ENCODE assay signal across 9 mouse cellular contexts in the genomic region with DNA sequence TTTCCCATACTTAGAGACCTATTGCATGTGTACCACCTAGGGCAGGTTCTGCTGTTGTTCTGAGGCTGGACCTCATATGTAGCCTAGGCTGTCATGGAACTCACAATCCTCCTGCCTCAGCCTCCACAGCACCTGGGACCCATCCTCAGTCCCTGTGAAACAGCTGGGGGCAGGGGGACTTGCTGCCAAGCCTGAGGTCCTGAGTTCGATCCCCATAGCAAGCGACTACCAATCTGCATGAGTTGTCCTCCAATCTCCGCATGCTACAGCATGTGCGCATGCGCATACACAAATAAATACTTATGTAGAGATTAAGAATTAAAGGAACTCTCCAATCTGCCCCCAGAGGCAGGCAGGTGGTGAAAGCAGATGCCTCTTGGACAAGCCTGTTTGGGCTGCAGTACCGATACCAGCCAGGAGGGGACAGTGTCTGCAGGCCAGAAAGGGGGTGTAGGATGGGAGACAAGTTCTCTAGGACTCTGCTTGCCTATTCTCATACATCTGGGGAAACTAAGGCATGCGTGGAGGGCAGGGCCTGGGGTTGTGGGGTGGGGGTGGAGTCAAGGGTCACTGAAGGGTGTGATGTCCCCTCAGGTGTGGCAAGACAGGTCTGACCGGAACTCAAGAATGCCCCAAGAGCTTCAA. TPM values are rescaled to one million over a fixed set of nuclear protein-coding genes. Genes with fewer than 3 reads are reported as not detected.
A peak's percentile ranks its signal among the peaks of the same experiment; 100 is the strongest.
DNase-seq lines count a peak whose midpoint lies in the region; ATAC-seq and TF ChIP-seq lines count a peak whose summit lies in the region.
"Had no signal": no experiment of that assay in that cellular context is flagged by ENCODE, and none has a peak within 500 bp of the region (broad histone marks: within the 10 kb centered on the region; RNA-seq: fewer than 3 reads in every experiment).

No protein-coding gene starts in this region.

- H3K36me3 ChIP-seq in hindbrain, embryonic 11.5 days (ENCODE audit: control insufficient read depth, insufficient read depth, low read length): no peaks in the 10 kb centered on the region
- H3K36me3 ChIP-seq in hindbrain, embryonic 16.5 days (ENCODE audit: control insufficient read depth, insufficient read depth, low read length): no peaks in the 10 kb centered on the region
- H3K36me3 ChIP-seq: embryonic facial prominence, embryonic 15.5 days had no signal

- no peak overlapping the region for H3K9ac ChIP-seq in hindbrain, embryonic 11.5 days (ENCODE audit: low read depth, low read length)
- no peak overlapping the region for H3K9ac ChIP-seq in hindbrain, embryonic 16.5 days (ENCODE audit: low read depth, low read length)
- H3K9ac ChIP-seq: embryonic facial prominence, embryonic 15.5 days had no signal

- intact Hi-C loops in left cerebral cortex, postnatal 36 days (cut with DNase I): loop anchor here (2.0 to 5.0 kb wide), 3 partner anchors 17 to 63 kb away; a partner anchor contains a TSS

- DNase-seq in hindbrain, embryonic 11.5 days (ENCODE audit: low spot score): peak; percentile 67
- DNase-seq in CD8-positive naive resting alpha-beta T cell, adult 2 months (ENCODE audit: low read depth in 2 of 2, low spot score in 2 of 2): peak; percentile 71 to 79
- peak; percentile 90 for DNase-seq in induced T-regulatory cell, adult 2 months (ENCODE audit: low read depth)
- DNase-seq in thymus, postnatal 25 days: peak; percentile 79
- no peak for DNase-seq in left cerebral cortex, postnatal 36 days (ENCODE audit: low spot score in 2 of 2)

- no peak overlapping the region for H3K27ac ChIP-seq in hindbrain, embryonic 11.5 days (ENCODE audit: low read depth, low read length)
- H3K27ac ChIP-seq in hindbrain, embryonic 16.5 days (ENCODE audit: low read depth, low read length): no peak overlapping the region
- H3K27ac ChIP-seq in bone marrow macrophage, adult 2 months (ENCODE audit: insufficient read depth, low read depth, low read length): no peak overlapping the region
- H3K27ac ChIP-seq: embryonic facial prominence, embryonic 15.5 days had no signal

- no peaks in the 10 kb centered on the region for H3K9me3 ChIP-seq in hindbrain, embryonic 11.5 days (ENCODE audit: control insufficient read depth, low read length)
- no peaks in the 10 kb centered on the region for H3K9me3 ChIP-seq in hindbrain, embryonic 16.5 days (ENCODE audit: control insufficient read depth, low read length)
- H3K9me3 ChIP-seq: embryonic facial prominence, embryonic 15.5 days had no signal

- no peak for ATAC-seq in hindbrain, embryonic 11.5 days (ENCODE audit: low FRiP score)
- no peak for ATAC-seq in hindbrain, embryonic 16.5 days
- 0 out of 2 replicates have a peak, but pooled peaks have one; percentile 10 for ATAC-seq in megakaryocyte progenitor cell, adult 5-6 weeks (replicated peaks; ENCODE audit: poor library complexity)

- H3K27me3 ChIP-seq in hindbrain, embryonic 11.5 days (ENCODE audit: control insufficient read depth, insufficient read depth, low read length): peaks cover 44% of the 10 kb centered on the region
- H3K27me3 ChIP-seq in hindbrain, embryonic 16.5 days (replicated peaks; ENCODE audit: control insufficient read depth, insufficient read depth, low read length): peaks cover 18% of the 10 kb centered on the region

- 60% methylated on average over 8 of the region's 8 CpGs for WGBS in hindbrain, embryonic 11.5 days
- WGBS in hindbrain, embryonic 16.5 days: 64% methylated on average over 8 of the region's 8 CpGs

- H3K4me3 ChIP-seq in hindbrain, embryonic 11.5 days (ENCODE audit: low read depth, low read length): no peak overlapping the region
- no peak overlapping the region for H3K4me3 ChIP-seq in hindbrain, embryonic 16.5 days (ENCODE audit: low read length)
- no peak overlapping the region for H3K4me3 ChIP-seq in bone marrow macrophage, adult 2 months (ENCODE audit: insufficient read depth, low read length)
- H3K4me3 ChIP-seq: embryonic facial prominence, embryonic 15.5 days had no signal

- peak; percentile 94 for TF ChIP-seq CTCF in bone marrow macrophage, adult 2 months (IDR thresholded peaks at IDR 0.05; ENCODE audit: low read depth, low read length)

- H3K4me1 ChIP-seq in hindbrain, embryonic 11.5 days (replicated peaks; ENCODE audit: control insufficient read depth, insufficient read depth, low read length): 0 out of 2 replicates have a peak, but pooled peaks cover 3% of the 10 kb centered on the region
- H3K4me1 ChIP-seq in hindbrain, embryonic 16.5 days (ENCODE audit: control insufficient read depth, insufficient read depth, low read depth, low read length): peaks cover 5% of the 10 kb centered on the region; the same call in 1 of the 2 replicates
- H3K4me1 ChIP-seq in bone marrow macrophage, adult 2 months (ENCODE audit: control insufficient read depth, insufficient read depth, low read length): peaks cover 14% of the 10 kb centered on the region

- TF ChIP-seq POLR2A in bone marrow macrophage, adult 2 months (IDR thresholded peaks at IDR 0.05; ENCODE audit: borderline replicate concordance, low read depth, low read length): no peak

- no peak overlapping the region for H3K4me2 ChIP-seq in hindbrain, embryonic 11.5 days (replicated peaks; ENCODE audit: low read depth, low read length)
- no peak overlapping the region for H3K4me2 ChIP-seq in hindbrain, embryonic 16.5 days (ENCODE audit: low read length)
- H3K4me2 ChIP-seq: embryonic facial prominence, embryonic 15.5 days had no signal

RNA-seq across cellular contexts. Expression of a gene that starts 3.7 kb away (rescaled TPM):
- polyA plus RNA-seq in hindbrain, embryonic 11.5 days (2014; fragmentation: Nextera tagmentation; extraction: Ambion mirVana): 3.8 and 3.9 TPM in 2 replicates
- polyA plus RNA-seq in hindbrain, embryonic 16.5 days (2015; fragmentation: Nextera tagmentation; extraction: Ambion mirVana): 5.3 and 6.4 TPM in 2 replicates
- polyA plus RNA-seq in bone marrow macrophage, adult 2 months (2012; ENCODE audit: insufficient read depth, insufficient read length, missing spikeins): 9.2 and 9.8 TPM in 2 replicates
- 2.3 TPM in 2 replicates for total RNA-seq in megakaryocyte progenitor cell, adult 5-6 weeks (2015)
- total RNA-seq in megakaryocyte progenitor cell, adult 5-6 weeks (2017): 3.9 and 5.2 TPM in 2 replicates
- under 1 TPM in 1 of 2 experiments, not detected in 1; 0.50 TPM for total RNA-seq in left cerebral cortex, postnatal 36 days (2021)

RNA-seq across cellular contexts. Expression of a gene that starts 5.1 kb away (rescaled TPM):
- 46.3 and 47.0 TPM in 2 replicates for polyA plus RNA-seq in hindbrain, embryonic 11.5 days (2014; fragmentation: Nextera tagmentation; extraction: Ambion mirVana)
- 128 and 144 TPM in 2 replicates for polyA plus RNA-seq in hindbrain, embryonic 16.5 days (2015; fragmentation: Nextera tagmentation; extraction: Ambion mirVana)
- polyA plus RNA-seq in bone marrow macrophage, adult 2 months (2012; ENCODE audit: insufficient read depth, insufficient read length, missing spikeins): 90.9 and 106 TPM in 2 replicates
- total RNA-seq in megakaryocyte progenitor cell, adult 5-6 weeks (2015): 18.9 and 24.6 TPM in 2 replicates
- total RNA-seq in megakaryocyte progenitor cell, adult 5-6 weeks (2017): 32.4 and 37.4 TPM in 2 replicates
- total RNA-seq in left cerebral cortex, postnatal 36 days (2021): 100 to 1,000 TPM; 419 to 450 TPM

RNA-seq across cellular contexts. Expression of a gene that starts 20.9 kb away (rescaled TPM):
- 32.1 and 33.5 TPM in 2 replicates for polyA plus RNA-seq in hindbrain, embryonic 11.5 days (2014; fragmentation: Nextera tagmentation; extraction: Ambion mirVana)
- 39.2 and 41.8 TPM in 2 replicates for polyA plus RNA-seq in hindbrain, embryonic 16.5 days (2015; fragmentation: Nextera tagmentation; extraction: Ambion mirVana)
- polyA plus RNA-seq in bone marrow macrophage, adult 2 months (2012; ENCODE audit: insufficient read depth, insufficient read length, missing spikeins): 34.3 and 36.1 TPM in 2 replicates
- 15.5 and 20.2 TPM in 2 replicates for total RNA-seq in megakaryocyte progenitor cell, adult 5-6 weeks (2015)
- 10.5 and 16.9 TPM in 2 replicates for total RNA-seq in megakaryocyte progenitor cell, adult 5-6 weeks (2017)
- total RNA-seq in left cerebral cortex, postnatal 36 days (2021): 10 to 100 TPM; 30.1 to 39.3 TPM

RNA-seq across cellular contexts. Expression of a gene that starts 20.9 kb away (rescaled TPM):
- 179 and 182 TPM in 2 replicates for polyA plus RNA-seq in hindbrain, embryonic 11.5 days (2014; fragmentation: Nextera tagmentation; extraction: Ambion mirVana)
- 126 and 137 TPM in 2 replicates for polyA plus RNA-seq in hindbrain, embryonic 16.5 days (2015; fragmentation: Nextera tagmentation; extraction: Ambion mirVana)
- 46.5 and 51.1 TPM in 2 replicates for polyA plus RNA-seq in bone marrow macrophage, adult 2 months (2012; ENCODE audit: insufficient read depth, insufficient read length, missing spikeins)
- 95.1 and 97.1 TPM in 2 replicates for total RNA-seq in megakaryocyte progenitor cell, adult 5-6 weeks (2015)
- 155 and 196 TPM in 2 replicates for total RNA-seq in megakaryocyte progenitor cell, adult 5-6 weeks (2017)
- 10 to 100 TPM; 43.0 to 48.2 TPM for total RNA-seq in left cerebral cortex, postnatal 36 days (2021)

RNA-seq across cellular contexts. Expression of a gene that starts 33.3 kb away (rescaled TPM):
- 26.0 and 28.9 TPM in 2 replicates for polyA plus RNA-seq in hindbrain, embryonic 11.5 days (2014; fragmentation: Nextera tagmentation; extraction: Ambion mirVana)
- polyA plus RNA-seq in hindbrain, embryonic 16.5 days (2015; fragmentation: Nextera tagmentation; extraction: Ambion mirVana): 26.3 and 30.6 TPM in 2 replicates
- polyA plus RNA-seq in bone marrow macrophage, adult 2 months (2012; ENCODE audit: insufficient read depth, insufficient read length, missing spikeins): 18.1 and 18.2 TPM in 2 replicates
- 7.1 and 7.6 TPM in 2 replicates for total RNA-seq in megakaryocyte progenitor cell, adult 5-6 weeks (2015)
- 30.8 and 32.7 TPM in 2 replicates for total RNA-seq in megakaryocyte progenitor cell, adult 5-6 weeks (2017)
- total RNA-seq in left cerebral cortex, postnatal 36 days (2021): 10 to 100 TPM; 29.7 to 31.7 TPM

Comparison
In these comparisons a context has a peak if more than half of its experiments do, and no peak if none do; other contexts are left out.
1. DNase-seq: peak in hindbrain, embryonic 11.5 days (single experiment), CD8-positive naive resting alpha-beta T cell, adult 2 months (2 of 2), induced T-regulatory cell, adult 2 months (single experiment) and thymus, postnatal 25 days (single experiment); none in left cerebral cortex, postnatal 36 days (0 of 2).